Mouse (Mus musculus) hindbrain, embryonic 12.5 days (tissue): ENCODE results near the gene Capn9. TPM values are rescaled to one million over a fixed set of nuclear protein-coding genes. Genes with fewer than 3 reads are reported as not detected.

Experiments
- ATAC-seq: fragments of 200-750 bp; cut with Nextera tagmentation; 2 replicates; pipeline ENCODE4 v1.8.0; 2017; ENCODE audit warnings: moderate TSS enrichment; ENCODE audit not compliant: low FRiP score
- H3K27ac ChIP-seq: fragments of 300-500 bp; sonication (generic); 2 replicates; pipeline ENCODE4 v1.5.1; 2016; ENCODE audit warnings: mild to moderate bottlenecking
- H3K27me3 ChIP-seq: fragments of 300-500 bp; sonication (generic); 2 replicates; pipeline ENCODE4 v1.6.1; 2016; ENCODE audit warnings: mild to moderate bottlenecking
- H3K36me3 ChIP-seq: fragments of 300-500 bp; sonication (generic); 2 replicates; pipeline ENCODE4 v1.6.1; 2016; ENCODE audit warnings: mild to moderate bottlenecking
- H3K4me1 ChIP-seq: fragments of 300-500 bp; sonication (generic); 2 replicates; pipeline ENCODE4 v1.6.1; 2016
- H3K4me2 ChIP-seq: fragments of 300-500 bp; sonication (generic); replicated peaks from 2 replicates; pipeline ENCODE4 v1.6.1; 2016; ENCODE audit warnings: mild to moderate bottlenecking
- H3K4me3 ChIP-seq: fragments of 300-500 bp; sonication (generic); 2 replicates; pipeline ENCODE4 v1.5.1; 2016; ENCODE audit warnings: mild to moderate bottlenecking
- H3K9ac ChIP-seq: fragments of 300-500 bp; sonication (generic); 2 replicates; pipeline ENCODE4 v1.6.1; 2016; ENCODE audit warnings: mild to moderate bottlenecking, moderate library complexity
- H3K9me3 ChIP-seq: fragments of 300-500 bp; sonication (generic); replicated peaks from 2 replicates; pipeline ENCODE4 v1.6.1; 2016; ENCODE audit warnings: mild to moderate bottlenecking
- WGBS: fragments of 180-500 bp; shearing (Covaris S2); methylation state at CpG from one replicate; pipeline ENCODE4 v1.1.7; 2016; 5-methylcytosine and 5-hydroxymethylcytosine counted together
- polyA plus RNA-seq: library from polyadenylated mRNA; unstranded; fragments of >200 nt; fragmentation: Nextera tagmentation; extraction: Ambion mirVana; gene quantifications from 2 replicates; pipeline ENCODE4 v1.2.1, GENCODE M21; 2016

Gene Capn9
- not detected in 2 replicates for polyA plus RNA-seq

DNA sequence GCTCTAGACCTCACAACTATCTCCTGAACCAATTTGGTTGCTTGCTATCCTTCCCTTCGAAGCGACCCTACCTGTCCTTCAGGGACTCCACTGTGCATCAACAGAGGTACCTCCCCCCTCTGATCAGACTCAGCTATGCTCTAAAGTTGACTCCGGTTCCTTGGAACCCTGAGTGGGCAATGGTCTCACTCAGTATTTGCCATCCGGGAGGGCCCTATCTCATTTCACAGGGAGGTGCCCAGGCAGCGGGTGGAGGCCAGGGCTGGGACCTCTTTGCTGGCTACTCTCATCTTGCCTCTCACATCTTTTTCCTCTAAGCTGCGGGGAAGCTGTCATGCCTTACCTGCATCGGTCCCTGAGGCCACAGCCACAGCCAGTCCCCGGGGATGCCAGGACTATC is at the start of gene Capn9:
TSS of gene Capn9 (plus strand) at position 301 of the 400 bp plus-strand sequence.
- no peaks in the 10 kb centered on the region for H3K36me3 ChIP-seq
- 89% methylated on average over 8 of the region's 8 CpGs for WGBS
- H3K4me3 ChIP-seq, result no peak within 1 kb of the TSS
- no peak within 1 kb of the TSS for H3K9ac ChIP-seq
- no peak within 1 kb of the TSS for H3K27ac ChIP-seq
- H3K27me3 ChIP-seq, result no peaks in the 10 kb centered on the region
- ATAC-seq, result no peak
- no peaks in the 10 kb centered on the region for H3K9me3 ChIP-seq
- no peaks in the 10 kb centered on the region for H3K4me1 ChIP-seq
- H3K4me2 ChIP-seq, result no peak within 1 kb of the TSS

DNA sequence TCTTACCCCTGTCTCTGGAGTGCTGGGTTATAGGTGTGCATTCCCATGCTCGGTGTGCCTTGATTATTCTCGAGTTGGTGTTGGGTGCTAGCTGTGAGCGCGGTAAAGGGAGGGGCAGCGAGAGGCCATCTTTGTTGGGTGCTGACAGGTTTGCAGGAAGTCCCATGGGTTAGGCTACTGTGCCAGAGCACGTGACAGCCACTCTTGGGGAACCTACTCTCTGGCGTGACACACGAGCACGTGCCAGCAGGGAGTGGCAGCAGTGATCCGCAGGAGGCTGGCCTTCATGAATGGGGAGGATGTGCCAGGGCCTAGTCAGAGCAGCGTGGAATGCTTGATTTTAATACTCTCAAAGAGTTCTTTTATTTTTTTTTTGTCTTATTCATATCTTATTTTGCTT is 49.6 kb upstream of the Capn9 start:
- Histone ChIP-seq H3K4me3 (no peak overlapping the region), H3K27me3 (no peaks in the 10 kb centered on the region), H3K9me3 (no peaks in the 10 kb centered on the region), H3K36me3 (peaks cover 53% of the 10 kb centered on the region), H3K27ac (no peak overlapping the region), H3K4me1 (peaks cover 10% of the 10 kb centered on the region), H3K4me2 (no peak overlapping the region), H3K9ac (no peak overlapping the region)
- no peak for ATAC-seq
- WGBS, result 95% methylated on average over 11 of the region's 11 CpGs

DNA sequence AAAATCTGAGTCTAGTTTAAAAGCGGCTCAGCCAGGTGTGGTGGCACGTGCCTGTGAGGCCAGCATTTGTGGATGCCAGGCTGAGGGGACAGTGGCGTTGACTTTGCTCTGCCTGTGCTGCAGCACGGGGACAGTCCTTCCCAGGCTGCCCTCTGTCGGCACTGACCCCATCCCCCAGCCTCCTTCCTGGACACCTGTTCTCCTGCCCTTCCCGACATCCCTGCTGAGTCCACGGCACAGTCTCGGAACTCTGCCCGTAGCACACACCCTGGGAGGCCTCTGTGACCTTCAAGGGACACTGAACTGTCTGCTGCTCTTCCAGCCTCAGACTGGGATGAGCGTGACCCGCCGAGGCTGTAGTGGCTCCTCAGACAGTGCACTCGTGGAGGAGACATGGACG is 45.8 kb upstream of the Capn9 start:
- Histone ChIP-seq H3K9me3 (no peaks in the 10 kb centered on the region), H3K27me3 (no peaks in the 10 kb centered on the region), H3K27ac (no peak overlapping the region), H3K4me1 (no peaks in the 10 kb centered on the region), H3K9ac (no peak overlapping the region), H3K4me3 (no peak overlapping the region), H3K4me2 (no peak overlapping the region), H3K36me3 (peaks cover 80% of the 10 kb centered on the region)
- no peak for ATAC-seq
- WGBS, result 83% methylated on average over 14 of the region's 14 CpGs

DNA sequence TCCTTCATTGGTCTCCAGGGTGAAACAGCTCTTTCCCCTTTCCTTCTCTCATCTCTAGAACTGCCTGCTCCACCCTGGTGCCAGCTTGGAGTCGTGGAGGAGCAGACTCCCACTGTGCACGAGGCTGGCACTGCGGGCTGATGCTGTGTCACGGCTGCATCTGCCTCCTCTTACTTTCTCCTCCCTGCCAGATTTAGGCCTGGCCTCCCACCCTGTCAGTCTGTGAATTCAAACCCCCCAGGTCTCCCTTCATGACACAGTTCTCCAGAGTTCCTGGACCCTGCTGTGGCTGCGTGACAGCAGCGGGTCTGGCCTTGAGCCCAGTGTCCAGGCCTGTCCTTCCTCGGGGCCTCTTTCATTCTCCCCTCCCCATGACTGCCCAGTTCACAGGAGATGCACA is 45.4 kb upstream of the Capn9 start:
- no peak overlapping the region for H3K4me2 ChIP-seq
- peaks cover 83% of the 10 kb centered on the region for H3K36me3 ChIP-seq
- no peaks in the 10 kb centered on the region for H3K4me1 ChIP-seq
- H3K9ac ChIP-seq, result no peak overlapping the region
- 89% methylated on average over 7 of the region's 7 CpGs for WGBS
- no peak for ATAC-seq
- no peak overlapping the region for H3K27ac ChIP-seq
- H3K9me3 ChIP-seq, result no peaks in the 10 kb centered on the region
- H3K4me3 ChIP-seq, result no peak overlapping the region
- no peaks in the 10 kb centered on the region for H3K27me3 ChIP-seq

DNA sequence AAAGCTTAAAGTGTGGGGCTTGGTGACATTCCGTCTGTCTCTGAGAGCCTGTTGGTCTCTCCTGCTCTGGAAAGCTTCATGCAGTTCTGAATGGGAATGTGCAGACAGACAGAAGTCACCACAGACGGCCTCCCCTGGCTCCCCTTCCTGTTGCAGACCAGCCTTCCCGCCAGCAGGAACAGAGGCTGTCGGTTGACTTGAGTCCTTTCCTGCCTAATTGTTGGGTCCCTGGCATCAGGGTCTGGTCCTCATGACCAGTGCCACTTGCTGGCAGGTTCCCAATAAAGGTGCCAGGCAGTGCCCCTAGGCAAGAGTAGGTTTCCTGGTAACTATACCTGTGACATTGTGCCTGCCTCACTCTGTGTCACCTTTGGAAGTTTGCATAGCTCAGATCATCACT is 44.9 kb upstream of the Capn9 start:
- no peak overlapping the region for H3K4me2 ChIP-seq
- no peaks in the 10 kb centered on the region for H3K27me3 ChIP-seq
- WGBS, result 86% methylated on average over 4 of the region's 4 CpGs
- no peaks in the 10 kb centered on the region for H3K4me1 ChIP-seq
- no peak overlapping the region for H3K4me3 ChIP-seq
- H3K27ac ChIP-seq, result no peak overlapping the region
- peaks cover 83% of the 10 kb centered on the region for H3K36me3 ChIP-seq
- H3K9ac ChIP-seq, result no peak overlapping the region
- no peaks in the 10 kb centered on the region for H3K9me3 ChIP-seq
- ATAC-seq, result no peak

DNA sequence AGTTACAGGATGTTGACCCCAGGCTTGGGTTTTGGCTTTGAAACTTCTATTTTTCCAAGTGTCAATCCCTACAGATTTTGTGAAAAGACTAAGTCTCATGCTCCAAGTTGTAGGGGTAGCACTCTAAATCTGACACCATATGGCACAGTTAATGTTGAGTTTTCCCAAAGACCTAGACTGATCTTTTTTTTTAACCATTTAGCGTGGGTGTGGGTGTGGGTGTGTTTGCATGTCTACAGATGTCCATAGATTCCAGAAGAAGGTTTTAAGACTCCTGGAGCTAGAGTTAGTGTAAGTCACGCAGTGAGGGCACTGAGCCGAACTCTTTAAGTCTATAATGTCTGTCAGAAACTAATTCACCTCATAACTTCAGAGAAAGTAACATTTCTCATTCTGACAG is 43.3 kb upstream of the Capn9 start:
- peaks cover 76% of the 10 kb centered on the region for H3K36me3 ChIP-seq
- no peak for ATAC-seq
- WGBS, result 95% methylated on average over 3 of the region's 3 CpGs

DNA sequence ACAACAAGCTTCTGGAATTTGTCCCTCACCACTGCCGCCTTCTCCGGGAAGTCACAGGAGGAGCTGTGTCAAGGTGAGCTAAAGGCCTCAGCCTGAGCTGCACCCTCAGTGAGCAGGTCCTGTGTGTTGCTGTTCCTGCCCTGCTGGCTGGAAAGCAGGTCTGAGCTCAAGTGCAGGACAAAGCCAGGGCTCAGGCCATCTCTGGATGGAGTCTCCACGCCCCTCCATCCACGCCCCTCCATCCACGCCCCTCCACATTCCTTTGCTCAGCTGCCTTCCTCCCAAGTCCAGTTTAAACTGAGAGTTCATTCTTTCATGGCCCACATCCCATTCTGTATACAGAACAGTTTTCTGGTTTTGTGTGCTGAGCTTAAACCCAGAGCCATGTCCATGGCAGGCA is 40.5 kb upstream of the Capn9 start:
- no peak overlapping the region for H3K4me2 ChIP-seq
- H3K36me3 ChIP-seq, result peaks cover 87% of the 10 kb centered on the region

More for the DNA sequence above, 43.3 kb upstream of the Capn9 start:
- H3K27ac ChIP-seq, result no peak overlapping the region
- no peaks in the 10 kb centered on the region for H3K27me3 ChIP-seq
- no peaks in the 10 kb centered on the region for H3K9me3 ChIP-seq
- H3K4me2 ChIP-seq, result no peak overlapping the region
- no peak overlapping the region for H3K9ac ChIP-seq
- H3K4me1 ChIP-seq, result no peaks in the 10 kb centered on the region
- H3K4me3 ChIP-seq, result no peak overlapping the region

DNA sequence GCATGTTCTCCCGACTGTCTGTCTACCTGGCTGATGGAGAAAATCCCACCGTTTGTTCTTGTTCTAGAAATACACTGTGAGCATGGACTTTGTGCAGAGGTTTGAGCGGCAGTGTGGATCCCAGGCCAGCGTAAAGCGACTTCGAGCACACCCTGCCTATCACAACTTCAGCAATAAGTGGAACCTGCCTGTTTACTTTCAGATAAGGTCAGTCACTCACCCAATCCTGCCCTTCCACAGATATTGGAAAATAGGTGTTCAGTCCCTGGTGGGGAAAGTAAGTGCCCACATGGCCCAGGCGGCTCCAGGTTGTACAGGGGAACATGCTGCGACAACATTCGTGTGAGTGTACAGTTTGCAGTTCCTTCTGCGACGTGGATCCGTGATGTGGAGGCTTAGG is 35.0 kb upstream of the Capn9 start:
- Histone ChIP-seq H3K4me3 (no peak overlapping the region), H3K27me3 (no peaks in the 10 kb centered on the region), H3K4me1 (no peaks in the 10 kb centered on the region), H3K9ac (no peak overlapping the region), H3K9me3 (no peaks in the 10 kb centered on the region), H3K27ac (no peak overlapping the region), H3K4me2 (no peak overlapping the region), H3K36me3 (peaks cover 92% of the 10 kb centered on the region)
- WGBS, result 96% methylated on average over 12 of the region's 12 CpGs
- ATAC-seq, result no peak

More for the DNA sequence above, 40.5 kb upstream of the Capn9 start:
- no peak for ATAC-seq
- Histone ChIP-seq H3K9ac (no peak overlapping the region), H3K27me3 (no peaks in the 10 kb centered on the region), H3K4me3 (no peak overlapping the region), H3K27ac (no peak overlapping the region), H3K9me3 (no peaks in the 10 kb centered on the region), H3K4me1 (no peaks in the 10 kb centered on the region)
- WGBS, result 98% methylated on average over 5 of the region's 5 CpGs

DNA sequence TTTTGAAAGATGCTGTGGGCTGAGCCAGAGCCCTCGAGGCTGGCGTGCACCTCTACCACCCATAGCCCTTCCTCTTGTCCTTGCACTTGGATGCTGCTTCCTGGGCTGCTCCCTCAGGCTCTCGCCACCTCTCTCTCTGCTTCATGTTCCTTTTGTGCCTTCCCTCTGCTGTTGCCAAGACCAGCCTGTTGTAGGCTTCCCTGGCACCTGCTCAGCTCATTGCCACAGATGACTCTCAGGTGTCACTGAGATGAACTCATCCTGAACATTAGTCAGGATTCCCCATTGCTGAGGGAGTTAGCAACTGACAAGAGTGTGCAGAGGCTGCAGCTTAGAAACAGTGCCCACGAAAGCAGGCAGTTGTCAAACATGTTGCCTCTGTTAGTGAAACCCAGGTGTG is 33.9 kb upstream of the Capn9 start:
- Histone ChIP-seq H3K27ac (no peak overlapping the region), H3K9ac (no peak overlapping the region), H3K27me3 (no peaks in the 10 kb centered on the region), H3K9me3 (no peaks in the 10 kb centered on the region), H3K4me2 (no peak overlapping the region), H3K4me3 (no peak overlapping the region), H3K36me3 (peaks cover 93% of the 10 kb centered on the region), H3K4me1 (no peaks in the 10 kb centered on the region)
- 97% methylated on average over 4 of the region's 4 CpGs for WGBS
- no peak for ATAC-seq

DNA sequence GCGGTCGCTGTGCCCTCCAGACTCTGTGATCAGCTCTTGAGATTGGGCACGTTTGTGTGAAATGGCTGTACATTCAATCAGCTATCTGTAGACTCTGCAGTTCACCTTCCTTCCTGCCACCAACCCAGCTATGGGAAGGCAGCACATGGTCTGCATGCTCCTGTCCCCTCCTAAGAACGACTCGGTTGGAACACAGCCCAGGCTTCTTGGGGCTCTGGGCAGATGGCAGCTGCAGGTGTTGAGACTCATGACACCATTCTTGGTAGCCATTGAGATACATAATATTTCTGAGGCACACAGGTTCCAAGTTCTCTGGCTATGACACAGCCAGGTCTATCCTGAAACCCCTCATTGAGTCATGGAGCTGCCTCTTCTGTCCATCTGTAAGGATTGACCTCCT is 32.6 kb upstream of the Capn9 start:
- H3K27me3 ChIP-seq, result no peaks in the 10 kb centered on the region
- H3K9ac ChIP-seq, result no peak overlapping the region
- H3K9me3 ChIP-seq, result no peaks in the 10 kb centered on the region
- peaks cover 96% of the 10 kb centered on the region for H3K36me3 ChIP-seq
- H3K27ac ChIP-seq, result no peak overlapping the region
- H3K4me1 ChIP-seq, result no peaks in the 10 kb centered on the region
- ATAC-seq, result no peak
- H3K4me3 ChIP-seq, result no peak overlapping the region
- no peak overlapping the region for H3K4me2 ChIP-seq
- 97% methylated on average over 5 of the region's 5 CpGs for WGBS

DNA sequence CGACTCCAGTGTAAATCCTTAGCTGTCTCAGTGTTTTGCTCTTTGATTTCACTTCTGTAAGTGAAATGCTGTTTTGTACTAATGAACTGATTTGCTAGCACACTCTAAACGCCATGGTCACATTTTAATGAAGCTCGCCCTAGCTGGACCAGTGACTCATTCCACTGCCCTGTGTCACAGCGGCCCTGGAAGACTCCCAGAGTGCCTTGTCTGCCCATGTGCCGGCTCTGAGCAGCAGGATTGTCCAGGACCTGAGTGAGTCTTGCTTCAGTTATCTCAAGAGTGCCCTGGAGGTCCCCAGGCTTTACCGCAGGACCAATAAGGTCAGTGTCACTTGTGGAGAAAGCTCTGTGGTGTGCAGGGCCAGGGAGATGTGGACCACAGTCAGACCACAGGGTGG is 29.5 kb upstream of the Capn9 start:
- Histone ChIP-seq H3K9ac (no peak overlapping the region), H3K27me3 (no peaks in the 10 kb centered on the region), H3K4me1 (no peaks in the 10 kb centered on the region), H3K36me3 (peaks cover 95% of the 10 kb centered on the region), H3K27ac (no peak overlapping the region), H3K4me2 (no peak overlapping the region), H3K4me3 (no peak overlapping the region), H3K9me3 (no peaks in the 10 kb centered on the region)
- WGBS, result 90% methylated on average over 6 of the region's 6 CpGs
- no peak for ATAC-seq

DNA sequence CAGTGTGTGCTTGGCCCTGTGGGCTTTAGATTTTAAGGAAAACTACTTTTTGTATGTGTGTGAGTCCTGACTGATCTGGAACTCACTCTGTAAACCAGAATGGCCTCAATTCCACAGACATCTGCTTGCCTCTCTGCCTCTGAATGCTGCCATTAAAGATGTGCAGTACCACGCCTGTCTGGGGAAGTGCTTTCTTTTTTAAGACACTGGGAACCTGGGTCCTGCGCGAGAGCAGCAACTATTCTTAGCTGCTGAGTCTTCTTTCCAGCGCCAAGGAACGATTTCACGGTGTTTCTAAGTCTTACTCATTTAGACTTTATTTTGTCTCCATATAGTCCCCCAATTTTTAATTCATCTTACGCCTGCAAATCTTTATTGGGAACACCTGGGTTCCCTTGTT is 29.1 kb upstream of the Capn9 start:
- no peaks in the 10 kb centered on the region for H3K9me3 ChIP-seq
- no peak overlapping the region for H3K4me3 ChIP-seq
- H3K4me2 ChIP-seq, result no peak overlapping the region
- WGBS, result 86% methylated on average over 7 of the region's 7 CpGs
- no peak overlapping the region for H3K9ac ChIP-seq
- H3K36me3 ChIP-seq, result peaks cover 95% of the 10 kb centered on the region
- no peaks in the 10 kb centered on the region for H3K4me1 ChIP-seq
- no peaks in the 10 kb centered on the region for H3K27me3 ChIP-seq
- ATAC-seq, result no peak
- H3K27ac ChIP-seq, result no peak overlapping the region

DNA sequence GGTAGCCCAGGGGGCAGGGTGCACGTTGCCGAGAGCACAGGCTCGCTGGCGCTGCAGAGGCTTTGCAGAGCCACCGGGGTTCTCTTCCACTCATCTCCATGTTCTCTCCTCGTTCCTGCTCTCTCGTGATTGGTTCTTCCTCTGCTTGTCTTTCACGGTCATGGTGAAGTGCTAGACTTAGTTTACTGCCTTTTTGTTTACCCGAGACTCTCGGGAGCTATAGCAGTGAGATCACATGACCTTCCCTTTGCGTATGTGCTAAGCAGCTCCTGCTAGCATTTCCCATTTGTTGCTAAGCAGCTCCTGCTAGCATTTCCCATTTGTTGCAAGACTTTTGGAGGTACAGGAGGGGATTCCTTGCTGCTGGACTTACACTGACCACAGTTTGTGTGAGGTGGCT is 28.6 kb upstream of the Capn9 start:
- H3K27ac ChIP-seq, result no peak overlapping the region
- H3K27me3 ChIP-seq, result no peaks in the 10 kb centered on the region
- H3K9me3 ChIP-seq, result no peaks in the 10 kb centered on the region
- ATAC-seq, result no peak
- no peak overlapping the region for H3K9ac ChIP-seq
- H3K36me3 ChIP-seq, result peaks cover 95% of the 10 kb centered on the region
- no peak overlapping the region for H3K4me2 ChIP-seq
- no peaks in the 10 kb centered on the region for H3K4me1 ChIP-seq
- WGBS, result 61% methylated on average over 11 of the region's 11 CpGs
- no peak overlapping the region for H3K4me3 ChIP-seq

DNA sequence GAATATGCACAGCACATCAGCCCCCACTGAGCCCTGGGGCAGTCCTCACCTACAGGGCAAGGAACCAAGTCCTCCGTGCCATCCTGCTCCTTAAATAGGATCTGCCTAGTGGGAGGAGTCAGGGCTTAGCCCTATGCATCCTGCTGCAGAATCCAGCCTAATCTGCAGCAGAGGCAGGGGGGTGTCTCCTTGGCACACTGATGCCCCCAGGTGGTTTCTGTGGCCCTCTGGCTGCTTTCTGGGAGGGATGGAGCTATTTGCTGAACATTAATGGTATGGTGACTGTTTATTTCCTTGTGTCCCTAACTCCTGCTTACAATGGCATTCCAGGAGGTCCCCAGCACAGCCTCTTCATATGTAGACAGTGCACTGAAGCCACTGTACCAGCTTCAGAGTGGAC is 27.7 kb upstream of the Capn9 start:
- H3K27ac ChIP-seq, result no peak overlapping the region
- H3K4me1 ChIP-seq, result no peaks in the 10 kb centered on the region
- peaks cover 93% of the 10 kb centered on the region for H3K36me3 ChIP-seq
- no peak overlapping the region for H3K4me2 ChIP-seq
- H3K27me3 ChIP-seq, result no peaks in the 10 kb centered on the region
- no peaks in the 10 kb centered on the region for H3K9me3 ChIP-seq
- no peak overlapping the region for H3K4me3 ChIP-seq
- no peak overlapping the region for H3K9ac ChIP-seq
- no peak for ATAC-seq
- WGBS, result 71% methylated on average over 1 of the region's 1 CpGs
